Mouse (Mus musculus) liver, adult 2 months (tissue): ENCODE data around the gene Chic2.

ENCODE experiments used
- CTCF ChIP-seq: fragments of 200-500 bp; IDR thresholded peaks from 2 replicates; pipeline ENCODE4 v1.5.1; 2011; ENCODE audit warnings: low read depth, low read length, control low read depth
- POLR2A ChIP-seq: fragments of 200-500 bp; IDR thresholded peaks from 2 replicates; pipeline ENCODE4 v1.6.1; 2011; ENCODE audit warnings: low read length, control low read depth; ENCODE audit not compliant: insufficient read depth; ENCODE audit errors: extremely low read depth

DNA sequence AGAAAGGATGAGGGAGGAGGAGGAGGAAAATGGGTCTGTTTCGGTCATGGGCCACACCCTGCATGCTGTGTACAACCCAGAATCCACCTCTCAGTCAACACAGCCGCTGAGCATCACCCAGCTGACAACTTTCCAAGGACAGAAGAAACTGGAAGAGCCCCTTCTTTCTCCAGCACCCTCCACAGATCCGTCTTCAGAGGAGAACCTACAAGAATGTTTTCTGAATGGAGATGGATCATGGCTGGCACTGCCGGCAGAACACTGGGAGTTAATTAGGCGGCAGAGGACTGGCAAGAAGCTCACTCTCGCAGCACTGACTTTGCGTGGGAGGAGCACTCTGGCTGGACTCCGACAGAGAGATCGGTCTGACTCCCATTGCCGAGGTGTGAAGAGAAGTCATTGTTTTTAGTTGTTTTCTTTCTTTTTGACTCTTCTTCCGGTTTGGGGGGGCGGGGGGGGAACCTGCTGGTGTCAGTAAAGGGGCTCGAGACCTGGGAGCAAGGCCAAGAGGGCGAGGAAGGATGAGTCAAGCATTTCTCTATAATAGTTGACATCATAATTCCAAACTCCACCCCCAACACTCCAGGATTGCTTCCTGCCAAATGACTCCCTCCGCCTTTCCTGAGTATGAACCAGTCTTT, 2.2 kb upstream of the Chic2 start:
- no peak for TF ChIP-seq CTCF
- TF ChIP-seq POLR2A: no peak
